Mouse (Mus musculus) myocyte (in vitro differentiated cells): ENCODE data around the gene Serp1.

Experiments
- E2F4 ChIP-seq: IDR thresholded peaks from one replicate; pipeline ENCODE4 v1.6.1; 2011; ENCODE audit warnings: mild to moderate bottlenecking, control low read depth, moderate library complexity; ENCODE audit not compliant: insufficient read depth
- POLR2A ChIP-seq: IDR thresholded peaks from one replicate; pipeline ENCODE4 v1.6.1; 2011; ENCODE audit warnings: low read depth, mild to moderate bottlenecking, control low read depth, moderate library complexity; ENCODE audit not compliant: insufficient read length
- POLR2AphosphoS2 ChIP-seq: IDR thresholded peaks from one replicate; pipeline ENCODE4 v1.6.1; 2011; ENCODE audit warnings: low read depth, control low read depth; ENCODE audit not compliant: insufficient read length

DNA sequence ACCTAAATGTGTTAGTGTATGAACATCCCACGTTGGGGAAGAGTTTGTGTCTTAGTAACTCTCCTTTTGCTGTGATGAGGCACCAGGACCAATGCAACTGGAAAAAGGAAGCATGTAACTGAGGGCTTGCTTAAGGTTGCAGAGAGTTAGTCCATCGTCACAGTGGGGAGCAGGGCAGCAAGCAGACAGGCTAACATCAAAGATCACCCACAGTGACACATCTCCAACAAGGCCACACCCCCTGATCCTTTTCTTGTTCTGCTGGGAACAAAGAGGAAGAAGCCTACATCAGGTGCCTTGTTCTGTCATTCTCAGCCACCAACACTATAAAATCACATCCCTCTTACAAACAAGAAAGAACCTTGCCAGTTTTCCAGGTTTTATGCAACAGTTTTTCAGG is 34.2 kb upstream of the Serp1 start:
- TF ChIP-seq POLR2AphosphoS2 (no peak), POLR2A (no peak), E2F4 (no peak)
